Mouse (Mus musculus) bone marrow macrophage, adult 2 months (primary cell): ENCODE results near the gene Dync1li2. TPM values are rescaled to one million over a fixed set of nuclear protein-coding genes. Genes with fewer than 3 reads are reported as not detected.

Experiments used
- H3K27ac ChIP-seq: 2 replicates; pipeline ENCODE4 v1.5.1; 2012; ENCODE audit warnings: low read depth, low read length; ENCODE audit not compliant: insufficient read depth
- H3K4me1 ChIP-seq: 2 replicates; pipeline ENCODE4 v1.6.1; 2012; ENCODE audit warnings: low read length; ENCODE audit not compliant: control insufficient read depth, insufficient read depth
- H3K4me3 ChIP-seq: 2 replicates; pipeline ENCODE4 v1.5.1; 2012; ENCODE audit warnings: mild to moderate bottlenecking, low read length, moderate library complexity; ENCODE audit not compliant: insufficient read depth
- CTCF ChIP-seq: IDR thresholded peaks from 2 replicates; pipeline ENCODE4 v1.5.1; 2012; ENCODE audit warnings: low read depth, mild to moderate bottlenecking, low read length, moderate library complexity
- POLR2A ChIP-seq: IDR thresholded peaks from 2 replicates; pipeline ENCODE4 v1.6.1; 2012; ENCODE audit warnings: mild to moderate bottlenecking, low read depth, low read length, borderline replicate concordance
- polyA plus RNA-seq: library from polyadenylated mRNA; stranded (reverse); fragments of >200 nt; gene quantifications from 2 replicates; pipeline ENCODE4 v1.2.4, GENCODE M21; 2012; ENCODE audit not compliant: missing spikeins, insufficient read depth, insufficient read length

Gene Dync1li2
- polyA plus RNA-seq: 60.7 and 65.3 TPM in 2 replicates

DNA sequence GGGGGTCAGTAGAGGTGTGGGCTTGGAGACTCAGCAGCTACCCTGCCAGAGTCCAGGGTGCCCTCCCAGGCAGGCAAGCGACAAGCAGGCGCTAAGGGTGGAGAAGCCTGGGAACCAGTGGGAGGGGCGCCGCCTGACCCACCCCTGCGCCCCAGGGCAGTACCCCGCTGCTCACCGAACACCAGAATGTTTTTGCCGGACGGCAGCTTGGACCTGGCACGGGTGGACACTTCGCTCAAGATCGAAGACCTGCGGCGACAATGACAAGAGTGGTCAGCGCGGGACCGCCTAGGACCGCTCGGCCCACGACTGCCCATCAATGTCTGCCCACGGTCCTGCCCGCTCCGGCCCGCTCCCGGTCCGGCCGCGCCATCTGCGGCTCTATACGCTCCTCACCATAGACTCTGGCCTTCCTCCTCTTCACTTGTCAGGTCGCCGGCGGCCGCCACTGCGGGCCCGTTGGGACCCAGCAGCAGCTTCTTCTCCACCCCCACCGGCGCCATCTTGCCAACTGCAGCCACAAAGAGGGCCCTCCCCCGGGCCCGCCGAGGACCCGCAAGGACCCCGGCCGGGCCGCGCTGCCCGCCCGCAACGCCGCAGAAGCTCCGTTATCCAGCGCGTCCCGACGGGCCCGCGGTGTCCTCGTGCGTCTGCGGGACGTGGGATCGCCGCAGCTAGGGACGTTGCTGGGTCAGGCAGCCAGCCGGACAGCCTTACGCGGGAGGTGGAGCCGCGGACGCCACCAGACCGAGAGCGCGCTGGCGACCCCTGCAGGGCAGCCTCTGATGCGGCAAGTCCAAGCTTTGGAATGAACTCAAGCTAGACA, at the start of gene Dync1li2:
Gene Dync1li2, minus strand, starts transcription at position 749 of the 826 bp plus-strand sequence.
- Histone ChIP-seq H3K27ac (peak within 1 kb of the TSS; percentile 81), H3K4me1 (peaks cover 19% of the 10 kb centered on the region), H3K4me3 (peak within 1 kb of the TSS; percentile 86)
- TF ChIP-seq CTCF (peak; percentile 36; the same call in 1 of the 2 replicates), POLR2A (no peak)

DNA sequence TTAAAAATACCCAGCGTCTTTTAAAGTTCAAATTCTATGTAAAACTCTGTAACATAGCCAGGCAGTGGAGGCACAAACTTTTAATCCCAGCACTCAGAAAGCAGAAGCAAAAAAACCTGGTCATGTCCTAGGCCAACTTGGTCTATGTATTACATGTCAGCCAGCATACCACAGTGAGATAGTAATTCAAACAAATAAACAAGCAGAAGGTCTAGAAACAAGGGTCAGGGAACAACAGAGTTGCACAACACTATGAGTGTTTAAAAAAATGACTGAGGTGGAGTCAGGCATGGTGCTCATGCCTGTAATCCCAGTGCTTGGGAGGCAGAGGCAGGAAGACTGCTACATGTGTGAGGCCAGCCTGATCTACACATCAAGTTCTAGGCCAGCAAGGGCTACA, 36.2 kb upstream of the Dync1li2 start:
- no peak for TF ChIP-seq POLR2A
- TF ChIP-seq CTCF: no peak
- no peak overlapping the region for H3K4me3 ChIP-seq
- no peaks in the 10 kb centered on the region for H3K4me1 ChIP-seq
- H3K27ac ChIP-seq: no peak overlapping the region

DNA sequence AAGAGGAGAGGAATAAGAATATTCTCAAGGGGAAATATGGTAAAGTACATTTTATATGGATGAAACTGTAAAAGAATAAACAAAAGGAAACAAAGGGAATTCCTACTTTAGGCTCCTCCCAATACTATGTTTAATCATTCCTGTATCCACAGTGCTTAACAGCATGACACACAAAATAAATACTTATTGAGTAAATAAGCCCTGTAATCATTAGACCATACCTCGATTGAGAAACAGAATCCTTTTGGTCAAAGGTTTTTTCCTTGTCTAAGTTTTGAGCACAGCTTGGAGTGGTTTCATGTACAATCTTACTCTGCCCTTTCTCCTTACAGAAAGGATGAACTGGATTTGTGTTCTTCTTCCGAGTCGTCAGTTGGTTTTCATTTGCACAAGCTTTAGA, 29.6 kb upstream of the Dync1li2 start:
- Histone ChIP-seq H3K4me1 (peaks cover 3% of the 10 kb centered on the region; the same call in 1 of the 2 replicates), H3K4me3 (no peak overlapping the region), H3K27ac (no peak overlapping the region)
- no peak for TF ChIP-seq CTCF
- TF ChIP-seq POLR2A: no peak

DNA sequence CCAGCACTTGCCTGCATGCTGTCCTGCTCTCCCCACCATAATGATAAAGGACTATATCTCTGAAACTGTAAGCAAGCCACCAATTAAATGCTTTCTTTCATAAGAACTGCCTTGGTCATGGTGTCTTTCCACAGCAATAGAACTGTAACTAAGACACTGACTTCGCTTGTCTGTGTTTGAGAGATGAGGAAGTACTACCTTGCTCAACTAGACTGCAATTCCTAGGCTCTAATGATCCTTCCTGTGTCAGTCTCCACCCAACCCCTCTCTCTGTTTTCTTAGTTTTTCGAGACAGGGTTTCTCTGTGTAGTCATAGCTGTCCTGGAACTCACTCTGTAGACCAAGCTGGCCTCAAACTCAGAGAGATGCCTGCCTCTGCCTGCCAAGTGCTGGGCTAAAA, 24.6 kb upstream of the Dync1li2 start:
- Histone ChIP-seq H3K4me1 (peaks cover 3% of the 10 kb centered on the region; the same call in 1 of the 2 replicates), H3K4me3 (no peak overlapping the region), H3K27ac (no peak overlapping the region)
- no peak for TF ChIP-seq CTCF

DNA sequence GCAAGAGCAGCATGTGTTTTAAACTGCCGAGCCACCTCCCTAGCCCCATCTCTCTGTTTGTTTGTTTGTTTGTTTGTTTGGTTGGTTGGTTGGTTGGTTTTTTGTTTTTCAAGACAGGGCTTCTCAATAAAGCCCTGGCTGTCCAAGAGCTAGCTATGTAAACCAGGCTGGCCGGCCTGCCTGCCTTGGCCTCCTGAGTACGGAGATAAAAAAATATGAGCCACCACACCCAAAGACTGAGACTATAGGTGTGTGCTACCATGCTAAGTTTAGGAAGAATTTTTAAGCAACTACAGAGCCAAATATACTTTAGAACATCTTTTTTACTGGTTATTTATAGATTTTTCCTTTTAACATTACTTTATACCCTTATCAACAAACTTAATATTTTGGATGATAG, 9.3 kb upstream of the Dync1li2 start:
- TF ChIP-seq POLR2A (no peak), CTCF (no peak)
- H3K4me1 ChIP-seq: peaks cover 5% of the 10 kb centered on the region
- no peak overlapping the region for H3K4me3 ChIP-seq
- no peak overlapping the region for H3K27ac ChIP-seq

DNA sequence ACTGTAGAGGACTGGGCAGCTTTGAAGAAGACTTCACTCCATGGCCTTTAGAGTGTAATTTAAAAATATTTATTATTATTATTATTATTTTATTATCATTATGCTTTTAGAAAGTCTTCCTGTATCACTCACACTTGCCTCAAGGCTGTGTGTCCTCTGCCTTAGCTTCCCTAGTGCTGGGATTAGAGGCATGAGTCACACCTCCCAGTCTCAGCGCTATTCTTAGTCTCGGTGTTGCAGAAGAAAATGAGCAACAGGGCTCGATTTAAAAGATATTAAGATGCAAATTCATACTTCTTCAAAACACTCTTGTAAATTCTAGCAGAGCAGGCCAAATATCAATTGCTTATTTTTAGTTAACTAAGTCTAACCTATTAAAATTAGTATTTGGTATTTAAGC, 5.9 kb upstream of the Dync1li2 start:
- TF ChIP-seq CTCF (no peak), POLR2A (no peak)
- Histone ChIP-seq H3K4me1 (peaks cover 12% of the 10 kb centered on the region), H3K27ac (no peak overlapping the region), H3K4me3 (no peak overlapping the region)

DNA sequence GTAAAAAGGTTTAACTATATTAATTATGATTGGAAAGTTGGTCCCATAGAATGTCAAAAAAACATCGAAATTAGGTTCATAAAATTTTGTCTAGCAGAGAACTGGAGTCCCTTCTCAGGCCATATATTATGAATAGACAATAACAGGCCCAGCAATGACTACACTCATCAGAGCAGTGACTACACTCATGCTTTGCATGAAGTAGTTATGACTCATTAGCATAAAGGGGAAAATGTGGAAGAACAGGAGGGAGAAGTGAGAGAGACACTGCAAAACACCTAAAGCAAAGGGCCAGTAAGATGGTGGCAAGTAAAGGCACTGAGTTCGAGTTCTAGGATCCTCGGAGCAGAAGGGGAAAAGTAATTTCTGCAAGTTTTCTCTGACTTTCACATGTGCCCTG, 3.2 kb upstream of the Dync1li2 start:
- Histone ChIP-seq H3K4me3 (no peak overlapping the region), H3K27ac (no peak overlapping the region), H3K4me1 (peaks cover 21% of the 10 kb centered on the region)
- no peak for TF ChIP-seq POLR2A
- TF ChIP-seq CTCF: no peak

DNA sequence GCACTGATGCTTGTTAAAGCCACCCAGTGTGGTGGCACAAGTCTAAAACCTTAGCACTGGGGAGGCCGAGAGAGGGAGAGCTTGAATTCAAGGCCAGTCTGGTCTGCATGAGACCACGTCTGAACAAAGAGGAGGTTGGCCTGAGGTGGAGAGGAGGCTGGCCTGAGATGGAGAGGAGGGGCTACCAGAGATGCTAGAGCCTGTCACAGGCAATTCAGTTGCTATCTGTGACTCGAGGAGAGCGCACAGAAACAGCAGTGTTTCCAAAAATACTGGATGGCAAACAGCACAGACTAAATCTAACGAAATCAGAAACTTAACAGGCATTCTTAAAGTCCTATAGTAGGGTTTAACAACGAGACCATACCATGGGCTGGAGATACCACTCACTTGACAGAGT, 2.4 kb upstream of the Dync1li2 start:
- Histone ChIP-seq H3K4me1 (peaks cover 24% of the 10 kb centered on the region), H3K27ac (no peak overlapping the region), H3K4me3 (no peak overlapping the region)
- TF ChIP-seq CTCF: no peak
- TF ChIP-seq POLR2A: no peak

DNA sequence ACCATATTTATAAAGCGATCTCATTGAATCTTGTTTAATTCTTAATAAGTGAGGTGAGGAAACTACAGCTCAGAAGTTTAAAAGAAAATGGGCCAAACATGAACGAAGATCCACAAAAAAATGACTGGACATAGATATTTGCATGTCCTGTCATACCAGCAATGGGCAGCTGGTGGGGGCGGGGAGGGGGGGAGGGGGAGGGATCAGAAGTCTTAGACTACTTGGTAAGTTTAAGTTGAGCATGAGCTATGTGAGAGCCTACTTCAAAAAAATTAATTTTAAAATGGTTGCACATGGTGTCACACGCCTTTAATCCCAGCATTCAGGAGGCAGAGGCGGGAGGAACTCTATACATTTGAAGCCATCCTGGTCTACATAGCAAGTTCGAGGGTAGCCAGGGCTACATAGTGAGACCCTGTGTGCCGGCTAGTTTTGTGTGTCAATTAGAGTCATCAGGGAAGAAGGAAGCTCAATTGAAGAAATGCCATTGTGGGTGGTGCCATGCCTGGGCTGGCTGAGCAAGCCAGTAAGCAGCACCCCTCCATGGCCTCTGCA, 355 bp upstream of the Dync1li2 start:
- peaks cover 21% of the 10 kb centered on the region for H3K4me1 ChIP-seq
- TF ChIP-seq POLR2A (no peak), CTCF (peak; percentile 4; the same call in 1 of the 2 replicates)
- no peak overlapping the region for H3K4me3 ChIP-seq
- no peak overlapping the region for H3K27ac ChIP-seq

DNA sequence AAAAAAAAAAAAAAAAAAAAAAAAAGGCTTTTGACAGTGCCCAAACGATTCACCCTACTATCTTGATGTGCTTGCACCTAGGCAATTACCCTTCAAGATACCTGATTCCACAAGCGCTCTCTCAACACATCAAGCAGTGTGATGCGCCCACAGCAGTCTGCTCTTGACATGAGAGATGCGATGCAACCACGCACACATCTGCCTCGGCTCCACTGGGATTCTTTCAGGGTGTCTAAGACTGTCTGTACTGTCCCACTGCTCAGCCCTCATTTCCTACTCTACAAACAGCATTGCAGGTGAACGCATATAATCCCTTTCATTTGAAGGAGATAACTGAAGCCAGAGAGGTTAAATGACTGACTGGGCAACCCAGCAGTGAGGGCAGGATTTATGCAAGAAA, 1.2 kb downstream of the Dync1li2 start:
- H3K4me3 ChIP-seq: peak overlapping the region; percentile 86
- H3K27ac ChIP-seq: no peak overlapping the region
- H3K4me1 ChIP-seq: peaks cover 21% of the 10 kb centered on the region
- TF ChIP-seq CTCF: no peak
- no peak for TF ChIP-seq POLR2A
